Mouse (Mus musculus): Measurements from ENCODE around the gene Noto. TPM values are rescaled to one million over a fixed set of nuclear protein-coding genes. Genes with fewer than 3 reads are reported as not detected.
A peak's percentile ranks its signal among the peaks of the same experiment; 100 is the strongest.

Noto gene
- polyA plus RNA-seq, 1 experiment from 2014 or later = not detected

GRCm38 (mm10) chr6:85450697-85451663, 27.3 kb downstream of the Noto start, which contains the start of gene Cct7:
TSS of gene Cct7 (plus strand) at chr6:85451514.
- H3K4me1 ChIP-seq (replicated peaks) = peaks cover 47% of the 10 kb centered on the region
- no peaks in the 10 kb centered on the region for H3K9me3 ChIP-seq (replicated peaks)
- WGBS (ENCODE audit: insufficient replicate concordance) = under 1% methylated on average over 96 of the region's 96 CpGs
- peaks cover 20% of the 10 kb centered on the region for H3K36me3 ChIP-seq (replicated peaks)
- peak within 1 kb of the TSS; percentile 81 for H3K4me3 ChIP-seq (replicated peaks)
- H3K27me3 ChIP-seq = no peaks in the 10 kb centered on the region
- peak; percentile 95 for ATAC-seq (ENCODE audit: insufficient read depth)
- H3K9ac ChIP-seq = peak within 1 kb of the TSS; percentile 90
- H3K4me2 ChIP-seq = peak within 1 kb of the TSS; percentile 100
- peak within 1 kb of the TSS; percentile 95 for H3K27ac ChIP-seq (replicated peaks)

- peak; percentile 74 for ATAC-seq (ENCODE audit: insufficient read depth)
- no peaks in the 10 kb centered on the region for H3K9me3 ChIP-seq (replicated peaks)
- peak within 1 kb of the TSS; percentile 90 for H3K9ac ChIP-seq
- under 1% methylated on average over 54 of the region's 54 CpGs for WGBS (ENCODE audit: insufficient replicate concordance)
- H3K36me3 ChIP-seq (replicated peaks) = peaks cover 12% of the 10 kb centered on the region; the same call in 1 of the 2 replicates
- H3K27me3 ChIP-seq = no peaks in the 10 kb centered on the region
- H3K4me3 ChIP-seq (replicated peaks) = peak within 1 kb of the TSS; percentile 81
- peaks cover 56% of the 10 kb centered on the region for H3K4me1 ChIP-seq (replicated peaks)
- peak within 1 kb of the TSS; percentile 95 for H3K27ac ChIP-seq (replicated peaks)
- peak within 1 kb of the TSS; percentile 100 for H3K4me2 ChIP-seq
These were observed 28.2 kb downstream of the Noto start, which contains the start of gene Pradc1 for GRCm38 (mm10) chr6:85451664-85452410. TSS of gene Pradc1 (minus strand) at chr6:85451970.

- peak overlapping the region; percentile 95 for H3K27ac ChIP-seq (replicated peaks)
- H3K4me1 ChIP-seq (replicated peaks) = peaks cover 60% of the 10 kb centered on the region
- H3K9ac ChIP-seq = peak overlapping the region; percentile 84
- peaks cover 7% of the 10 kb centered on the region; the same call in 1 of the 2 replicates for H3K36me3 ChIP-seq (replicated peaks)
- ATAC-seq (ENCODE audit: insufficient read depth) = no peak
- H3K27me3 ChIP-seq = no peaks in the 10 kb centered on the region
- peak overlapping the region; percentile 100 for H3K4me2 ChIP-seq
- H3K4me3 ChIP-seq (replicated peaks) = peak overlapping the region; percentile 81
- no peaks in the 10 kb centered on the region for H3K9me3 ChIP-seq (replicated peaks)
- under 1% methylated on average over 15 of the region's 15 CpGs for WGBS (ENCODE audit: insufficient replicate concordance)
These were observed 28.7 kb downstream of the Noto start for GRCm38 (mm10) chr6:85452411-85452665.

- Histone ChIP-seq H3K4me3 (replicated peaks) (peak overlapping the region; percentile 81), H3K4me1 (replicated peaks) (peaks cover 64% of the 10 kb centered on the region), H3K36me3 (replicated peaks) (peaks cover 2% of the 10 kb centered on the region; the same call in 1 of the 2 replicates), H3K9ac (peak overlapping the region; percentile 84), H3K9me3 (replicated peaks) (no peaks in the 10 kb centered on the region), H3K27me3 (no peaks in the 10 kb centered on the region), H3K27ac (replicated peaks) (peak overlapping the region; percentile 95), H3K4me2 (peak overlapping the region; percentile 100)
- WGBS (ENCODE audit: insufficient replicate concordance) = 4% methylated on average over 7 of the region's 7 CpGs
- no peak for ATAC-seq (ENCODE audit: insufficient read depth)
These were observed 29.1 kb downstream of the Noto start for GRCm38 (mm10) chr6:85452816-85453215.

- 76% methylated on average over 2 of the region's 2 CpGs for WGBS (ENCODE audit: insufficient replicate concordance)
- no peaks in the 10 kb centered on the region for H3K9me3 ChIP-seq (replicated peaks)
- H3K4me1 ChIP-seq (replicated peaks) = peaks cover 35% of the 10 kb centered on the region
- H3K4me3 ChIP-seq (replicated peaks) = no peak overlapping the region
- H3K9ac ChIP-seq = no peak overlapping the region
- H3K27me3 ChIP-seq = no peaks in the 10 kb centered on the region
- ATAC-seq (ENCODE audit: insufficient read depth) = no peak
- H3K36me3 ChIP-seq (replicated peaks) = peaks cover 63% of the 10 kb centered on the region
- H3K4me2 ChIP-seq = no peak overlapping the region
- H3K27ac ChIP-seq (replicated peaks) = no peak overlapping the region
These were observed 35.9 kb downstream of the Noto start for GRCm38 (mm10) chr6:85459621-85460020.

- H3K4me1 ChIP-seq (replicated peaks) = no peaks in the 10 kb centered on the region
- H3K4me3 ChIP-seq (replicated peaks) = no peak overlapping the region
- H3K27me3 ChIP-seq = no peaks in the 10 kb centered on the region
- H3K9me3 ChIP-seq (replicated peaks) = no peaks in the 10 kb centered on the region
- no peak overlapping the region for H3K27ac ChIP-seq (replicated peaks)
- no peak overlapping the region for H3K4me2 ChIP-seq
- peaks cover 93% of the 10 kb centered on the region for H3K36me3 ChIP-seq (replicated peaks)
- ATAC-seq (ENCODE audit: insufficient read depth) = no peak
- H3K9ac ChIP-seq = no peak overlapping the region
These were observed 41.7 kb downstream of the Noto start for GRCm38 (mm10) chr6:85465381-85465780.

GRCm38 (mm10) chr6:85469660-85470430, 46.2 kb downstream of the Noto start:
- WGBS (ENCODE audit: insufficient replicate concordance) = 71% methylated on average over 5 of the region's 5 CpGs
- no peak for ATAC-seq (ENCODE audit: insufficient read depth)

GRCm38 (mm10) chr6:85471962-85472361, 48.3 kb downstream of the Noto start:
- Histone ChIP-seq H3K9me3 (replicated peaks) (no peaks in the 10 kb centered on the region), H3K4me1 (replicated peaks) (no peaks in the 10 kb centered on the region), H3K4me3 (replicated peaks) (no peak overlapping the region), H3K36me3 (replicated peaks) (peaks cover 28% of the 10 kb centered on the region), H3K9ac (no peak overlapping the region), H3K27ac (replicated peaks) (no peak overlapping the region), H3K27me3 (peaks cover 8% of the 10 kb centered on the region), H3K4me2 (no peak overlapping the region)
- 52% methylated on average over 8 of the region's 8 CpGs for WGBS (ENCODE audit: insufficient replicate concordance)
- ATAC-seq (ENCODE audit: insufficient read depth) = no peak

More at GRCm38 (mm10) chr6:85469660-85470430, 46.2 kb downstream of the Noto start:
- no peaks in the 10 kb centered on the region for H3K9me3 ChIP-seq (replicated peaks)
- H3K27me3 ChIP-seq = peaks cover 4% of the 10 kb centered on the region; the same call in 1 of the 2 replicates
- H3K4me1 ChIP-seq (replicated peaks) = no peaks in the 10 kb centered on the region
- H3K27ac ChIP-seq (replicated peaks) = no peak overlapping the region
- no peak overlapping the region for H3K4me2 ChIP-seq
- H3K4me3 ChIP-seq (replicated peaks) = no peak overlapping the region
- no peak overlapping the region for H3K9ac ChIP-seq
- peaks cover 49% of the 10 kb centered on the region for H3K36me3 ChIP-seq (replicated peaks)

GRCm38 (mm10) chr6:85472542-85472941, 48.9 kb downstream of the Noto start:
- ATAC-seq (ENCODE audit: insufficient read depth) = no peak
- no peak overlapping the region for H3K4me3 ChIP-seq (replicated peaks)
- no peaks in the 10 kb centered on the region for H3K4me1 ChIP-seq (replicated peaks)
- H3K36me3 ChIP-seq (replicated peaks) = peaks cover 22% of the 10 kb centered on the region
- H3K4me2 ChIP-seq = no peak overlapping the region
- H3K9me3 ChIP-seq (replicated peaks) = no peaks in the 10 kb centered on the region
- whole genome bisulfite sequencing (ENCODE audit: insufficient replicate concordance) = 44% methylated on average over 5 of the region's 5 CpGs
- H3K27me3 ChIP-seq = peaks cover 11% of the 10 kb centered on the region
- no peak overlapping the region for H3K27ac ChIP-seq (replicated peaks)
- no peak overlapping the region for H3K9ac ChIP-seq

GRCm38 (mm10) chr6:85475581-85475980, 51.9 kb downstream of the Noto start:
- WGBS (ENCODE audit: insufficient replicate concordance) = 50% methylated on average over 3 of the region's 3 CpGs
- Histone ChIP-seq H3K36me3 (replicated peaks) (no peaks in the 10 kb centered on the region), H3K27me3 (peaks cover 32% of the 10 kb centered on the region), H3K4me3 (replicated peaks) (no peak overlapping the region), H3K4me2 (no peak overlapping the region), H3K27ac (replicated peaks) (no peak overlapping the region), H3K9ac (no peak overlapping the region), H3K9me3 (replicated peaks) (no peaks in the 10 kb centered on the region), H3K4me1 (replicated peaks) (no peaks in the 10 kb centered on the region)
- ATAC-seq (ENCODE audit: insufficient read depth) = no peak
